Mouse (Mus musculus) intestine, embryonic 14.5 days (tissue): ENCODE data around the gene Kcnq1. TPM values are rescaled to one million over a fixed set of nuclear protein-coding genes. Genes with fewer than 3 reads are reported as not detected.
A peak's percentile ranks its signal among the peaks of the same experiment; 100 is the strongest.

Experiments
- ATAC-seq: fragments of 200-750 bp; cut with Nextera tagmentation; replicated peaks from 2 replicates; pipeline ENCODE4 v1.8.0; 2017; ENCODE audit warnings: low read depth, moderate number of reproducible peaks, moderate TSS enrichment, moderate library complexity; ENCODE audit not compliant: low FRiP score, low TSS enrichment
- DNase-seq: peaks from one replicate; pipeline ENCODE4 v3.0.0-alpha.2; 2018; ENCODE audit warnings: low spot score
- H3K27ac ChIP-seq: fragments of 300-500 bp; sonication (generic); 2 replicates; pipeline ENCODE4 v1.5.1; 2014; ENCODE audit warnings: low read depth, mild to moderate bottlenecking, control low read depth
- H3K27me3 ChIP-seq: fragments of 300-500 bp; sonication (generic); replicated peaks from 2 replicates; pipeline ENCODE4 v1.6.1; 2014; ENCODE audit warnings: low read length, control low read depth; ENCODE audit not compliant: control insufficient read depth, insufficient read depth
- H3K36me3 ChIP-seq: fragments of 300-500 bp; sonication (generic); 2 replicates; pipeline ENCODE4 v1.6.1; 2014; ENCODE audit warnings: low read length, control low read depth; ENCODE audit not compliant: control insufficient read depth, insufficient read depth
- H3K4me1 ChIP-seq: fragments of 300-500 bp; sonication (generic); replicated peaks from 2 replicates; pipeline ENCODE4 v1.6.1; 2014; ENCODE audit warnings: low read length, control low read depth, mixed read lengths; ENCODE audit not compliant: control insufficient read depth, insufficient read depth
- H3K4me2 ChIP-seq: fragments of 300-500 bp; sonication (generic); 2 replicates; pipeline ENCODE4 v1.6.1; 2014; ENCODE audit warnings: low read length
- H3K4me3 ChIP-seq: fragments of 300-500 bp; sonication (generic); 2 replicates; pipeline ENCODE4 v1.5.1; 2014; ENCODE audit warnings: low read depth, low read length, control low read depth, mixed read lengths
- H3K9ac ChIP-seq: fragments of 300-500 bp; sonication (generic); 2 replicates; pipeline ENCODE4 v1.6.1; 2014; ENCODE audit warnings: mild to moderate bottlenecking, low read length
- H3K9me3 ChIP-seq: fragments of 300-500 bp; sonication (generic); 2 replicates; pipeline ENCODE4 v1.6.1; 2016; ENCODE audit warnings: low read length, control low read depth; ENCODE audit not compliant: control insufficient read depth
- WGBS: fragments of 180-500 bp; shearing (Covaris S2); extraction: QIAGEN DNeasy Blood & Tissue Kit; methylation state at CpG from one replicate; pipeline ENCODE4 v1.1.7; 2014; 5-methylcytosine and 5-hydroxymethylcytosine counted together
- polyA plus RNA-seq: library from polyadenylated mRNA; unstranded; fragments of >200 nt; fragmentation: Nextera tagmentation; extraction: Ambion mirVana; gene quantifications from 2 replicates; pipeline ENCODE4 v1.2.1, GENCODE M21; 2014

Kcnq1 gene
- polyA plus RNA-seq, 1 experiment from 2014 or later, result 5.3 TPM

DNA sequence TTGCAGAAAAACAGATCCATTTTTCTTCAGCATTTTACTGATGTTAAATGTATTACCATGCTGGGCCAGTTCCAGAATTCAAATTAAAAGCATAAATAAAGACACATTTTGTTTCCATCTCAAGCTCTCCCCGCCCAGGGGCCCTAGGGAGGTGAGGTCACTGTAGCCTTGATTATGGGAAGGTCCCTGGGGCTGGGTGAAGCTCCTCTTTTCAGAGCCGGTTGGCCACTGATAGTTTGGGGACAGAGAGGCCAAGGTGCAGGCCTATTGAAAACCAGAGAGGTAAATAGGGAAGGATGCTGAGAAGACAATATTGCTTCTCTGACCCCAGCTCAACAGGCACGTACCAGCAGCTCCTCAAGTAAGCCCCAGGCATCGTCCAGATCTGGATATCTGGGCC lies 157.8 kb downstream of the Kcnq1 start:
- H3K4me2 ChIP-seq, result no peak overlapping the region
- no peak overlapping the region for H3K9ac ChIP-seq
- H3K27me3 ChIP-seq, result no peaks in the 10 kb centered on the region
- peak; percentile 42 for DNase-seq
- H3K36me3 ChIP-seq, result no peaks in the 10 kb centered on the region
- peaks cover 20% of the 10 kb centered on the region for H3K4me1 ChIP-seq
- no peak for ATAC-seq
- H3K27ac ChIP-seq, result no peak overlapping the region
- H3K4me3 ChIP-seq, result no peak overlapping the region
- 68% methylated on average over 4 of the region's 4 CpGs for WGBS
- no peaks in the 10 kb centered on the region for H3K9me3 ChIP-seq

DNA sequence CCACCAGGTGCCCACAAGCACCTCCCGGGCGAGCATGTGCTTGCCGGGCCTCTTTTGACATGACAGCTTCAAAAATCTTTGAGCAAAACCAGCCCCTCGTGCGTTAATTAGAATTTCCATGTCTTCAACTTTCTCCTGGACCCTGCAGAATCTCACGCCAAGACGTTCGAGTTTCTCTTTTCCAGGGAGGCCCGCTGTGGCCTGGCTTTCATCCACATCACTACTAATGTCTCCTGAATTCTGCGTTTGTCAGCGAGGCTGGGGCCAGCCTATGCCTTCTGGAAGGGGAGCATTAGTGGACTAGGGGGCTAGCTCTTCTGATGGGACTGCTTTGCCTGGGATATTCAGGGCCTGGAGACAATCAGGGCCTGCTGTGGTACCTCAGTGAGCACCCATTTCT lies 159.2 kb downstream of the Kcnq1 start:
- Histone ChIP-seq H3K9ac (no peak overlapping the region), H3K4me2 (no peak overlapping the region), H3K36me3 (no peaks in the 10 kb centered on the region), H3K9me3 (no peaks in the 10 kb centered on the region), H3K27ac (peak overlapping the region; percentile 34), H3K4me1 (peaks cover 20% of the 10 kb centered on the region), H3K27me3 (no peaks in the 10 kb centered on the region), H3K4me3 (no peak overlapping the region)
- ATAC-seq (peak; percentile 57), DNase-seq (no peak)
- WGBS, result 44% methylated on average over 11 of the region's 11 CpGs

DNA sequence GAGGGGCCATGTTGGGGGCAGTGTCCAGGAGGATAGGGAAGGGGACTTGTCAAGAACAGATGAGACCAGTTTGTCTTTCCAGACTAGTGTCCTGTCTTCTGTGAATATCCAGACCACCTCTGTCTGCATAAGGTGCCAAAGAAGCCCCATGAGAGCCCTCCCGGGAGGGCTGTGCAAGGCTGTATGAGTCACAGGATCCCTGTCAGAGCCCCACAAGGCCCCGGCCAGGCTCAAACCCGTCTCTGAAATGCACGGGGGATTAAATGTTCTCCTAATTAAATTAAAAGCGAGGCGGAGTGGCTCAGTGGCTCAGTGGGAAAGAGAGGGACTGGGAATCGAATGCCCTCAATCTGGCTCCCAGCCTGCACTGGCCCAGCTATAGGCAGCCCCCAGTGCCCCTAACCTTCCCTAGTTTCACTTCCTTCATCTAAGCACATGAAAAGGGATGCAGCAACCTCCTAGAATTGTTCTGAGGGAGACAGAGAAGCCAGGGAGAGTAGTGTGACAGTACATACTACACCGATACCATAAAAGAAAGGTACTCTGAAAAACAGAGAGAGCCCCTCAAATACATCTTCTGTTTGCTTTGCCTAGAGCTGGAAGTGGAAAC lies 159.8 kb downstream of the Kcnq1 start:
- H3K36me3 ChIP-seq, result no peaks in the 10 kb centered on the region
- no peak for ATAC-seq
- peak overlapping the region; percentile 34 for H3K27ac ChIP-seq
- 46% methylated on average over 8 of the region's 8 CpGs for WGBS
- H3K4me1 ChIP-seq, result peaks cover 20% of the 10 kb centered on the region
- no peak overlapping the region for H3K9ac ChIP-seq
- H3K4me3 ChIP-seq, result no peak overlapping the region
- no peak for DNase-seq
- H3K27me3 ChIP-seq, result no peaks in the 10 kb centered on the region
- H3K9me3 ChIP-seq, result no peaks in the 10 kb centered on the region
- H3K4me2 ChIP-seq, result no peak overlapping the region

DNA sequence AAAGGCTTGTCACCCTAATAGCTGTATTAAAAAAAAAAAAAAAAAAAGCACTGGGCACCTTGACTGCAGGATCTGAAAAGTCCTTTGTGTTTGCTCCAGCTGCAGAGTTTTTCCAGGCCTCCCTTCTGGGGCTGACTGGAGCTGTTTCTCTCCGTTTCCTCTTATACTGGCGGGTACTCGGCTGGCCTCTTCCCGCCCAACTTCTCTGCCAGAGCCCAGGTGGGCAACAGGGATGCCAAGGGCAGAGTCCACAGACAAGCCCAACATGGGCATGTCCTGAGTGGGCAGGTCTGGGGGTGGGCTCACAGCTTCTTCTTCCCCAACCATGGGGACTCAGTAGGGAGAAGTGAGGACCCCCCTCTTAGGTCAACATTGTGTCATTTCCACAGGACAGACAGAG lies 167.6 kb downstream of the Kcnq1 start:
- 74% methylated on average over 4 of the region's 4 CpGs for whole genome bisulfite sequencing
- H3K4me3 ChIP-seq, result no peak overlapping the region
- ATAC-seq (no peak), DNase-seq (no peak)
- no peak overlapping the region for H3K4me2 ChIP-seq
- no peak overlapping the region for H3K27ac ChIP-seq
- no peaks in the 10 kb centered on the region for H3K9me3 ChIP-seq
- H3K9ac ChIP-seq, result no peak overlapping the region
- H3K27me3 ChIP-seq, result no peaks in the 10 kb centered on the region
- peaks cover 7% of the 10 kb centered on the region for H3K4me1 ChIP-seq
- 0 out of 2 replicates have a peak, but pooled peaks cover 3% of the 10 kb centered on the region for H3K36me3 ChIP-seq

DNA sequence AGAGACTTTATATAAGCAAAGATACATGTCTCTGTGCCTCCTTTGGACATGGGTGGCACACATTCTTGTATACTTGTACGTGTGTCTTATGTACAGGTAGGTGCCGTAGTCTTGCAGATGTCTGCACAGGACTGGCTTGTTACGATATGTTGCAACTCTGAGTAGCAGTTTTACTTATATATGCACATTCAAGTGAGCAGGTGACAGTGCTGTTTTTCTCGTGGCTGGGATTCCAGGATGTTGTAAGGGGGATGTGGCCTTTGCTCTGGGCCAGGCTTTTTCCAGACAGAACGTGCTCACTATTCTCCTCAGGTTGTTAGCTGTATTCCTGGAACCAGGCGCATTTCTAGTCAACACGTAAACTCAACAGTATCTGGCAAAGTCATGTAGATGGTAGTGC lies 168.9 kb downstream of the Kcnq1 start:
- ATAC-seq (no peak), DNase-seq (no peak)
- Histone ChIP-seq H3K27me3 (no peaks in the 10 kb centered on the region), H3K4me1 (peaks cover 7% of the 10 kb centered on the region), H3K36me3 (0 out of 2 replicates have a peak, but pooled peaks cover 3% of the 10 kb centered on the region), H3K4me3 (no peak overlapping the region), H3K9ac (no peak overlapping the region), H3K27ac (no peak overlapping the region), H3K4me2 (no peak overlapping the region), H3K9me3 (no peaks in the 10 kb centered on the region)
- WGBS, result 74% methylated on average over 7 of the region's 7 CpGs

DNA sequence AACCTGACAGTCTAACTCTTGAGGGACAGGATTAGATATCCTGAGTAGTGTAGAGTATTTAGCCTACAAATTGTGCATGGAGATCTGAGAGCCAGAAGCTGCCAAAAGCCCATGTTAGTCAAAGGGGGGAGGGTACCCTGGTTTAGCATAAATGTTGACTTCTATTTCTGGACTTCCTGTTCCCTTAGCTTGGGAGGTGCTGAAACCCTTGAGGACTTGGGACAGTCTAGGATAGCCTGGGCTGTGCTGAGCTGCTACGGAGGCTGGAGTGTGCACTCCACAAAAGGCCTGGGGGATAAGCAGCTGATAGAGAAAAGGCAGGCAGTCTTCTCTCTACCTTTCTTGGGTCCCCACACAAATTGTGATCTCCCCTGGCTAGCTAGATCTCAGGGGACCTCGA lies 177.5 kb downstream of the Kcnq1 start:
- no peak overlapping the region for H3K27ac ChIP-seq
- H3K4me2 ChIP-seq, result no peak overlapping the region
- no peak overlapping the region for H3K4me3 ChIP-seq
- DNase-seq, result no peak
- no peak overlapping the region for H3K9ac ChIP-seq
- no peaks in the 10 kb centered on the region for H3K9me3 ChIP-seq
- H3K36me3 ChIP-seq, result 0 out of 2 replicates have a peak, but pooled peaks cover 3% of the 10 kb centered on the region
- H3K4me1 ChIP-seq, result peaks cover 34% of the 10 kb centered on the region
- 72% methylated on average over 2 of the region's 2 CpGs for WGBS
- H3K27me3 ChIP-seq, result no peaks in the 10 kb centered on the region
- ATAC-seq, result no peak

DNA sequence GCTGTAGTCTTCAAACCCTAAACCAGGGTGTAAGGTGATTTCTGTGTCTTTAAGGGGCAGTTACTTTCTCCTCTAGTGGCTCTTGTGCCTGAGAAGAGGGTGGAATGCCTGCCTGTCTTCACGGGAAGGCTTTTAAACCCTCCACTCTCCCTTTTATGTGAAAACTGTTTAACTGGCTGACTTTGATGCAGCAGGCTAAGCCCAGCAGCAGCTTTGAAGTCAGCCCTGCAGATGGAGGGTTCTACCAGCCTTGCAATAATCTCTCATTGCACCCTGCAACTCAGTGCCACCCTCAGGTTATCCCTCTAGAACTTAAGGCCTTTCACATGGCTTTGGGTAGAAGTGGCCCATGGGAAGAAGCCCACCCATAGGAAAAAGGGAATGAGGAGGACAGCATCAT lies 178.7 kb downstream of the Kcnq1 start:
- H3K4me3 ChIP-seq, result no peak overlapping the region
- no peaks in the 10 kb centered on the region for H3K27me3 ChIP-seq
- no peak overlapping the region for H3K27ac ChIP-seq
- ATAC-seq, result no peak
- WGBS, result 47% methylated on average over 1 of the region's 1 CpGs
- no peak for DNase-seq
- H3K9ac ChIP-seq, result no peak overlapping the region
- H3K4me1 ChIP-seq, result peaks cover 38% of the 10 kb centered on the region
- H3K36me3 ChIP-seq, result 0 out of 2 replicates have a peak, but pooled peaks cover 3% of the 10 kb centered on the region
- no peak overlapping the region for H3K4me2 ChIP-seq
- no peaks in the 10 kb centered on the region for H3K9me3 ChIP-seq

DNA sequence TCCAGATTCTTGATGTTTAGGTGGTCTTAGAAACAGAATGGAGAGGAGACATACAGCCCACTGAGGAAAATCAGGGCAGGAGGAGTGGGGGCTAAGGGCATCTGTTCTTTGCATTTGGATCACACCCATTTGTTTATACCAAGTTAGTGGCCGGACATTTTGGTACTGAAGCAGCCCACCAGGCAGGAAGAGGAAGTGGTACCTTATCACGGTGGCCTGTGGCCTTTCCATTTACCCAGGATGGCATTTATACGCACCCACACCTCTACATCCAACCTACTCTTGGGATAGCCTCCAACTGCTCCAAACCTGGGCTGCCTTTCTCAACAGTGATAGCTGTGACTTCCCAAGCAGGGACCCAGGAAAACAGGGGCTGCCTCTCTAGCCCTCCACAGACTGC lies 179.3 kb downstream of the Kcnq1 start:
- Histone ChIP-seq H3K27ac (no peak overlapping the region), H3K4me3 (no peak overlapping the region), H3K27me3 (no peaks in the 10 kb centered on the region), H3K9ac (no peak overlapping the region), H3K36me3 (0 out of 2 replicates have a peak, but pooled peaks cover 3% of the 10 kb centered on the region), H3K4me2 (no peak overlapping the region), H3K4me1 (peaks cover 44% of the 10 kb centered on the region), H3K9me3 (no peaks in the 10 kb centered on the region)
- WGBS, result 63% methylated on average over 3 of the region's 3 CpGs
- no peak for DNase-seq
- no peak for ATAC-seq
